Mouse (Mus musculus) kidney, postnatal 0 days (tissue): ENCODE data around the gene Tars. TPM values are rescaled to one million over a fixed set of nuclear protein-coding genes. Genes with fewer than 3 reads are reported as not detected.
A peak's percentile ranks its signal among the peaks of the same experiment; 100 is the strongest.

ENCODE experiments used
- ATAC-seq: fragments of 200-750 bp; cut with Nextera tagmentation; replicated peaks from 2 replicates; pipeline ENCODE4 v1.8.0; 2017; ENCODE audit warnings: low read depth, moderate number of reproducible peaks, moderate TSS enrichment, moderate library complexity; ENCODE audit not compliant: low FRiP score
- DNase-seq: peaks from one replicate; pipeline ENCODE4 v3.0.0-alpha.2; 2016; ENCODE audit warnings: low spot score
- H3K27ac ChIP-seq: fragments of 300-500 bp; sonication (generic); 2 replicates; pipeline ENCODE4 v1.5.1; 2014; ENCODE audit warnings: mild to moderate bottlenecking
- H3K27me3 ChIP-seq: fragments of 300-500 bp; sonication (generic); 2 replicates; pipeline ENCODE4 v1.6.1; 2014; ENCODE audit warnings: low read length, mixed read lengths; ENCODE audit not compliant: insufficient read depth
- H3K36me3 ChIP-seq: fragments of 300-500 bp; sonication (generic); 2 replicates; pipeline ENCODE4 v1.6.1; 2014; ENCODE audit warnings: low read length, mixed read lengths; ENCODE audit not compliant: insufficient read depth
- H3K4me1 ChIP-seq: fragments of 300-500 bp; sonication (generic); replicated peaks from 2 replicates; pipeline ENCODE4 v1.6.1; 2014; ENCODE audit warnings: antibody characterized with exemption, low read length, mixed read lengths; ENCODE audit not compliant: insufficient read depth
- H3K4me2 ChIP-seq: fragments of 300-500 bp; sonication (generic); 2 replicates; pipeline ENCODE4 v1.6.1; 2014; ENCODE audit warnings: mild to moderate bottlenecking, low read length, moderate library complexity, mixed read lengths
- H3K4me3 ChIP-seq: fragments of 300-500 bp; sonication (generic); replicated peaks from 2 replicates; pipeline ENCODE4 v1.5.1; 2014; ENCODE audit warnings: low read depth, low read length
- H3K9ac ChIP-seq: fragments of 300-500 bp; sonication (generic); 2 replicates; pipeline ENCODE4 v1.6.1; 2014; ENCODE audit warnings: low read depth, low read length
- H3K9me3 ChIP-seq: fragments of 300-500 bp; sonication (generic); replicated peaks from 2 replicates; pipeline ENCODE4 v1.6.1; 2016; ENCODE audit warnings: low read length, inconsistent platforms, mixed read lengths
- CTCF ChIP-seq: IDR thresholded peaks from 2 replicates; pipeline ENCODE4 v1.5.1; 2016; ENCODE audit warnings: antibody characterized with exemption, low read depth, mild to moderate bottlenecking, moderate library complexity
- WGBS: fragments of 180-500 bp; shearing (Covaris S2); extraction: QIAGEN DNeasy Blood & Tissue Kit; methylation state at CpG from one replicate; pipeline ENCODE4 v1.1.7; 2014; 5-methylcytosine and 5-hydroxymethylcytosine counted together
- polyA plus RNA-seq: library from polyadenylated mRNA; unstranded; fragments of >200 nt; fragmentation: Nextera tagmentation; extraction: Ambion mirVana; gene quantifications from 2 replicates; pipeline ENCODE4 v1.2.1, GENCODE M21; 2015

Gene Tars
- polyA plus RNA-seq, 1 experiment from 2014 or later = 43.2 TPM

- H3K9me3 ChIP-seq = no peaks in the 10 kb centered on the region
- no peak overlapping the region for H3K9ac ChIP-seq
- H3K4me2 ChIP-seq = no peak overlapping the region
- ATAC-seq (no peak), DNase-seq (peak; percentile 26)
- 37% methylated on average over 7 of the region's 7 CpGs for WGBS
- no peaks in the 10 kb centered on the region for H3K27me3 ChIP-seq
- H3K36me3 ChIP-seq = no peaks in the 10 kb centered on the region
- no peak overlapping the region for H3K4me3 ChIP-seq
- no peak overlapping the region for H3K27ac ChIP-seq
- no peak for TF ChIP-seq CTCF
- no peaks in the 10 kb centered on the region for H3K4me1 ChIP-seq
These were observed 12.4 kb upstream of the Tars start for GRCm38 (mm10) chr15:11411846-11412245.

GRCm38 (mm10) chr15:11408155-11408826 is 8.8 kb upstream of the Tars start:
- no peak for ATAC-seq
- Histone ChIP-seq H3K4me1 (no peaks in the 10 kb centered on the region), H3K27ac (no peak overlapping the region), H3K9ac (no peak overlapping the region), H3K9me3 (no peaks in the 10 kb centered on the region), H3K36me3 (no peaks in the 10 kb centered on the region), H3K4me2 (no peak overlapping the region), H3K4me3 (no peak overlapping the region), H3K27me3 (no peaks in the 10 kb centered on the region)
- peak; percentile 92 for DNase-seq
- 29% methylated on average over 7 of the region's 7 CpGs for WGBS
- peak; percentile 76 for TF ChIP-seq CTCF

GRCm38 (mm10) chr15:11407381-11407780 is 7.9 kb upstream of the Tars start:
- WGBS = 13% methylated on average over 8 of the region's 8 CpGs
- Histone ChIP-seq H3K27ac (no peak overlapping the region), H3K9ac (no peak overlapping the region), H3K4me2 (no peak overlapping the region), H3K27me3 (no peaks in the 10 kb centered on the region), H3K4me1 (no peaks in the 10 kb centered on the region), H3K4me3 (no peak overlapping the region), H3K9me3 (no peaks in the 10 kb centered on the region), H3K36me3 (no peaks in the 10 kb centered on the region)
- TF ChIP-seq CTCF = peak; percentile 87
- peak; percentile 91 for DNase-seq
- ATAC-seq = no peak

- Histone ChIP-seq H3K9me3 (no peaks in the 10 kb centered on the region), H3K4me2 (no peak overlapping the region; the same call in 1 of the 2 replicates), H3K9ac (no peak overlapping the region), H3K4me1 (no peaks in the 10 kb centered on the region), H3K27me3 (no peaks in the 10 kb centered on the region), H3K27ac (no peak overlapping the region), H3K36me3 (no peaks in the 10 kb centered on the region), H3K4me3 (no peak overlapping the region)
- TF ChIP-seq CTCF = peak; percentile 61; the same call in 1 of the 2 replicates
- 27% methylated on average over 9 of the region's 9 CpGs for WGBS
- ATAC-seq (no peak; the same call in 1 of the 2 replicates), DNase-seq (peak; percentile 54)
These were observed 7.3 kb upstream of the Tars start for GRCm38 (mm10) chr15:11406769-11407168.

GRCm38 (mm10) chr15:11398676-11399350 is 652 bp downstream of the Tars start:
- H3K4me3 ChIP-seq = peak overlapping the region; percentile 62
- no peak for TF ChIP-seq CTCF
- no peak overlapping the region for H3K27ac ChIP-seq
- H3K9ac ChIP-seq = peak overlapping the region; percentile 66
- ATAC-seq = no peak
- H3K9me3 ChIP-seq = no peaks in the 10 kb centered on the region
- no peaks in the 10 kb centered on the region for H3K4me1 ChIP-seq
- no peaks in the 10 kb centered on the region for H3K27me3 ChIP-seq
- no peak for DNase-seq
- 0 out of 2 replicates have a peak, but pooled peaks cover 6% of the 10 kb centered on the region for H3K36me3 ChIP-seq
- peak overlapping the region; percentile 76 for H3K4me2 ChIP-seq
- 5% methylated on average over 10 of the region's 10 CpGs for WGBS

GRCm38 (mm10) chr15:11396421-11396820 is 3.0 kb downstream of the Tars start:
- WGBS = 85% methylated on average over 6 of the region's 6 CpGs

More at GRCm38 (mm10) chr15:11396421-11396820, 3.0 kb downstream of the Tars start:
- H3K27ac ChIP-seq = no peak overlapping the region
- no peak for DNase-seq
- H3K4me2 ChIP-seq = no peak overlapping the region
- H3K36me3 ChIP-seq = peaks cover 27% of the 10 kb centered on the region
- no peak for TF ChIP-seq CTCF
- no peaks in the 10 kb centered on the region for H3K9me3 ChIP-seq
- no peak overlapping the region for H3K9ac ChIP-seq
- H3K4me3 ChIP-seq = no peak overlapping the region
- no peaks in the 10 kb centered on the region for H3K27me3 ChIP-seq
- H3K4me1 ChIP-seq = no peaks in the 10 kb centered on the region
- no peak for ATAC-seq
